Mouse (Mus musculus): ENCODE results near the gene Rgs7. TPM values are rescaled to one million over a fixed set of nuclear protein-coding genes. Genes with fewer than 3 reads are reported as not detected.

Rgs7 gene
- not detected in 2 replicates for polyA plus RNA-seq (2012; ENCODE audit: low replicate concordance)

GRCm38 (mm10) chr1:175491861-175492682 is at the start of gene Rgs7:
Gene Rgs7, minus strand, starts transcription at chr1:175492500.

Other genes starting within 250 kb of the Rgs7 start
- gene Kmo, start 127.9 kb upstream of the Rgs7 start, polyA plus RNA-seq (2012; ENCODE audit: low replicate concordance): 5.1 and 5.7 TPM in 2 replicates
- gene Fh1, start 133.1 kb upstream of the Rgs7 start, polyA plus RNA-seq (2012; ENCODE audit: low replicate concordance): 11.5 and 14.4 TPM in 2 replicates
- 1.0 and 3.4 TPM in 2 replicates for gene Opn3, start 200.3 kb upstream of the Rgs7 start, polyA plus RNA-seq (2012; ENCODE audit: low replicate concordance)
- 14.5 and 36.3 TPM in 2 replicates for gene Chml, start 200.4 kb upstream of the Rgs7 start, polyA plus RNA-seq (2012; ENCODE audit: low replicate concordance)
- not detected in 2 replicates for gene Wdr64, start 206.1 kb upstream of the Rgs7 start, polyA plus RNA-seq (2012; ENCODE audit: low replicate concordance)